Mouse (Mus musculus): ENCODE results near the gene Lrrfip1.

DNA sequence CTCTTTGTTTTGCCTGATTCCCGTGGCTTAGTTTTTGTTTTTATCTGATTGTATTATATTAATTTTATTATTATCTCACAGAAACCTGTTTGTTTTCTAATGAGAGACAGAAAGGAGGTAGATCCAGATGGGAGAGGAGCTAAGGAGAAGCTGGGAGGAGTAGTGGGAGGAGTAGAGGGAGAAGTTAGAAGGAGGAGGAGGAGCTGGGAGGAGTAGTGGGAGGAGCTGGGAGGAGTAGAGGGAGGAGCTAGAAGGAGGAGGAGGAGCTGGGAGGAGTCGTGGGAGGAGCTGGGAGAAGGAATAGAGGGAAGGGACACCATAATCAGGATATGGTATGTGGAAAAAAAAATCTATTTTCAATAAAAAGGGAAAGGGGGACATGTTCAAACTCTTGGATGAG, 36.7 kb downstream of the Lrrfip1 start:
- no peak for TF ChIP-seq CTCF (IDR thresholded peaks at IDR 0.05; ENCODE audit: control insufficient read depth, insufficient read depth, insufficient read length)
- no peak for TF ChIP-seq USF1 (IDR thresholded peaks at IDR 0.05; ENCODE audit: low read depth)
- TF ChIP-seq MYOD1 (IDR thresholded peaks at IDR 0.05; ENCODE audit: control insufficient read depth, insufficient read length, low read depth): no peak
- TF ChIP-seq CEBPB (IDR thresholded peaks at IDR 0.05; ENCODE audit: low read depth): no peak

Data from C2C12 (cell line).